Mouse (Mus musculus) T-helper 1 cell (primary cell): ENCODE data around the gene Krt17.
"Not testable (repeated sequence)": the region's sequence is repeated elsewhere in the genome, so short reads cannot be mapped to it uniquely, and the experiment has no call there.

Experiments
- in situ Hi-C: fragments of 300-600 bp; cut with MboI, MseI; formaldehyde crosslinking; loops from one replicate; pipeline ENCODE4 v1.15.1; 2025; ENCODE audit warnings: high pct_unique_total_duplicates

The Krt17 gene

GRCm38 (mm10) chr11:100269821-100270332 lies 9.0 kb upstream of the Krt17 start, which contains the start of gene Krt42:
Gene Krt42 (minus strand): TSS chr11:100269871.
- in situ Hi-C loops: no loop called here

- in situ Hi-C loops: no loop called here
These were observed 1.5 kb upstream of the Krt17 start for GRCm38 (mm10) chr11:100262058-100262980.

GRCm38 (mm10) chr11:100261235-100261605 lies 391 bp upstream of the Krt17 start:
- in situ Hi-C loops: no loop called here

GRCm38 (mm10) chr11:100259079-100259478 lies 1.8 kb downstream of the Krt17 start:
- in situ Hi-C loops: loop anchor here (10.0 kb wide), 1 partner anchor 1126 kb away; no protein-coding TSS in a partner anchor

- in situ Hi-C loops: loop anchor here (10.0 kb wide), 1 partner anchor 1127 kb away; no protein-coding TSS in a partner anchor
These were observed 2.9 kb downstream of the Krt17 start for GRCm38 (mm10) chr11:100257967-100258366.

GRCm38 (mm10) chr11:100255514-100255913 lies 5.3 kb downstream of the Krt17 start:
- in situ Hi-C loops: loop anchor here (10.0 kb wide), 1 partner anchor 1129 kb away; no protein-coding TSS in a partner anchor

GRCm38 (mm10) chr11:100254360-100255090 lies 6.3 kb downstream of the Krt17 start:
- in situ Hi-C loops: loop anchor here (10.0 kb wide), 1 partner anchor 1130 kb away; no protein-coding TSS in a partner anchor

GRCm38 (mm10) chr11:100248852-100249465 lies 11.9 kb downstream of the Krt17 start, which contains the start of gene Krt16:
Gene Krt16 (minus strand): TSS chr11:100248902.
- in situ Hi-C loops: no loop called here

GRCm38 (mm10) chr11:100246471-100246870 lies 14.4 kb downstream of the Krt17 start:
- in situ Hi-C loops: not testable (repeated sequence)

GRCm38 (mm10) chr11:100240272-100240671 lies 20.6 kb downstream of the Krt17 start:
- in situ Hi-C loops: not testable (repeated sequence)

- in situ Hi-C loops: no loop called here
These were observed 39.1 kb downstream of the Krt17 start for GRCm38 (mm10) chr11:100221741-100222140.

- in situ Hi-C loops: no loop called here
These were observed 41.5 kb downstream of the Krt17 start for GRCm38 (mm10) chr11:100219304-100219703.

GRCm38 (mm10) chr11:100208542-100208941 lies 52.3 kb downstream of the Krt17 start:
- in situ Hi-C loops: no loop called here

GRCm38 (mm10) chr11:100207498-100207897 lies 53.3 kb downstream of the Krt17 start, which contains the start of gene Krt14:
Gene Krt14 (minus strand): TSS chr11:100207548.
- in situ Hi-C loops: no loop called here
